Mouse (Mus musculus): ENCODE measurements at regions not wholly inside any gene's neighbourhood (a gene's known extent, or its start where the extent isn't known, plus 50 kb on each side); places are given as distances from the start of the nearest gene placed in this dataset.

- no peaks in the 10 kb centered on the region for H3K9me3 ChIP-seq (ENCODE audit: control insufficient read depth, low read length)
- no peaks in the 10 kb centered on the region for H3K27me3 ChIP-seq (replicated peaks; ENCODE audit: control insufficient read depth, insufficient read depth, low read length)
- no peak overlapping the region for H3K4me2 ChIP-seq (ENCODE audit: low read length)
- no peaks in the 10 kb centered on the region for H3K4me1 ChIP-seq (replicated peaks; ENCODE audit: control insufficient read depth, insufficient read depth, low read length)
- no peak overlapping the region for H3K4me3 ChIP-seq (replicated peaks; ENCODE audit: low read length)
- no peak overlapping the region for H3K9ac ChIP-seq (replicated peaks; ENCODE audit: low read depth, low read length)
- no peak overlapping the region for H3K27ac ChIP-seq (ENCODE audit: low read length)
- ATAC-seq: no peak
- WGBS: 89% methylated on average over 5 of the region's 5 CpGs
- no peaks in the 10 kb centered on the region for H3K36me3 ChIP-seq (ENCODE audit: control insufficient read depth, insufficient read depth)
These were observed 65.7 kb downstream of the Polr2m start for GRCm38 (mm10) chr9:71420064-71420463.

- Histone ChIP-seq H3K27me3 (replicated peaks; ENCODE audit: control insufficient read depth, insufficient read depth, low read length) (no peaks in the 10 kb centered on the region), H3K4me2 (ENCODE audit: low read length) (no peak overlapping the region), H3K4me3 (replicated peaks; ENCODE audit: low read length) (no peak overlapping the region), H3K9me3 (ENCODE audit: control insufficient read depth, low read length) (no peaks in the 10 kb centered on the region), H3K36me3 (ENCODE audit: control insufficient read depth, insufficient read depth) (no peaks in the 10 kb centered on the region), H3K9ac (replicated peaks; ENCODE audit: low read depth, low read length) (no peak overlapping the region), H3K4me1 (replicated peaks; ENCODE audit: control insufficient read depth, insufficient read depth, low read length) (no peaks in the 10 kb centered on the region), H3K27ac (ENCODE audit: low read length) (no peak overlapping the region)
- WGBS: 96% methylated on average over 4 of the region's 4 CpGs
- no peak for ATAC-seq
These were observed 67.2 kb downstream of the Polr2m start for GRCm38 (mm10) chr9:71418531-71418930.

- no peak overlapping the region for H3K27ac ChIP-seq (ENCODE audit: low read length)
- H3K4me1 ChIP-seq (replicated peaks; ENCODE audit: control insufficient read depth, insufficient read depth, low read length): no peaks in the 10 kb centered on the region
- ATAC-seq: no peak
- no peak overlapping the region for H3K9ac ChIP-seq (replicated peaks; ENCODE audit: low read depth, low read length)
- H3K4me3 ChIP-seq (replicated peaks; ENCODE audit: low read length): no peak overlapping the region
- no peaks in the 10 kb centered on the region for H3K36me3 ChIP-seq (ENCODE audit: control insufficient read depth, insufficient read depth)
- no peaks in the 10 kb centered on the region for H3K27me3 ChIP-seq (replicated peaks; ENCODE audit: control insufficient read depth, insufficient read depth, low read length)
- 78% methylated on average over 4 of the region's 4 CpGs for WGBS
- H3K9me3 ChIP-seq (ENCODE audit: control insufficient read depth, low read length): no peaks in the 10 kb centered on the region
- H3K4me2 ChIP-seq (ENCODE audit: low read length): no peak overlapping the region
These were observed 68.5 kb downstream of the Polr2m start for GRCm38 (mm10) chr9:71417248-71417647.

GRCm38 (mm10) chr9:71411171-71411570 lies 74.6 kb downstream of the Polr2m start:
- H3K27me3 ChIP-seq (replicated peaks; ENCODE audit: control insufficient read depth, insufficient read depth, low read length): no peaks in the 10 kb centered on the region
- no peak overlapping the region for H3K27ac ChIP-seq (ENCODE audit: low read length)
- H3K4me3 ChIP-seq (replicated peaks; ENCODE audit: low read length): no peak overlapping the region
- H3K36me3 ChIP-seq (ENCODE audit: control insufficient read depth, insufficient read depth): no peaks in the 10 kb centered on the region
- no peaks in the 10 kb centered on the region for H3K9me3 ChIP-seq (ENCODE audit: control insufficient read depth, low read length)
- no peaks in the 10 kb centered on the region for H3K4me1 ChIP-seq (replicated peaks; ENCODE audit: control insufficient read depth, insufficient read depth, low read length)
- no peak for ATAC-seq
- WGBS: 66% methylated on average over 1 of the region's 1 CpGs
- H3K4me2 ChIP-seq (ENCODE audit: low read length): no peak overlapping the region
- H3K9ac ChIP-seq (replicated peaks; ENCODE audit: low read depth, low read length): no peak overlapping the region

- Histone ChIP-seq H3K27me3 (replicated peaks; ENCODE audit: control insufficient read depth, insufficient read depth, low read length) (no peaks in the 10 kb centered on the region), H3K9me3 (ENCODE audit: control insufficient read depth, low read length) (no peaks in the 10 kb centered on the region), H3K4me1 (replicated peaks; ENCODE audit: control insufficient read depth, insufficient read depth, low read length) (no peaks in the 10 kb centered on the region), H3K27ac (ENCODE audit: low read length) (no peak overlapping the region), H3K4me2 (ENCODE audit: low read length) (no peak overlapping the region), H3K4me3 (replicated peaks; ENCODE audit: low read length) (no peak overlapping the region), H3K36me3 (ENCODE audit: control insufficient read depth, insufficient read depth) (no peaks in the 10 kb centered on the region), H3K9ac (replicated peaks; ENCODE audit: low read depth, low read length) (no peak overlapping the region)
- no peak for ATAC-seq
- WGBS: 90% methylated on average over 1 of the region's 1 CpGs
These were observed 75.8 kb downstream of the Polr2m start for GRCm38 (mm10) chr9:71409925-71410324.

GRCm38 (mm10) chr9:71408946-71409345 lies 76.8 kb downstream of the Polr2m start:
- H3K9me3 ChIP-seq (ENCODE audit: control insufficient read depth, low read length): no peaks in the 10 kb centered on the region
- H3K27ac ChIP-seq (ENCODE audit: low read length): no peak overlapping the region
- no peak overlapping the region for H3K4me3 ChIP-seq (replicated peaks; ENCODE audit: low read length)
- no peaks in the 10 kb centered on the region for H3K36me3 ChIP-seq (ENCODE audit: control insufficient read depth, insufficient read depth)
- H3K9ac ChIP-seq (replicated peaks; ENCODE audit: low read depth, low read length): no peak overlapping the region
- H3K4me2 ChIP-seq (ENCODE audit: low read length): no peak overlapping the region
- no peak for ATAC-seq
- H3K4me1 ChIP-seq (replicated peaks; ENCODE audit: control insufficient read depth, insufficient read depth, low read length): no peaks in the 10 kb centered on the region
- WGBS: 82% methylated on average over 5 of the region's 5 CpGs
- no peaks in the 10 kb centered on the region for H3K27me3 ChIP-seq (replicated peaks; ENCODE audit: control insufficient read depth, insufficient read depth, low read length)

GRCm38 (mm10) chr9:71404396-71405135 lies 81.2 kb downstream of the Polr2m start:
- Histone ChIP-seq H3K9me3 (ENCODE audit: control insufficient read depth, low read length) (no peaks in the 10 kb centered on the region), H3K36me3 (ENCODE audit: control insufficient read depth, insufficient read depth) (no peaks in the 10 kb centered on the region), H3K27me3 (replicated peaks; ENCODE audit: control insufficient read depth, insufficient read depth, low read length) (no peaks in the 10 kb centered on the region), H3K4me2 (ENCODE audit: low read length) (no peak overlapping the region), H3K4me3 (replicated peaks; ENCODE audit: low read length) (no peak overlapping the region), H3K9ac (replicated peaks; ENCODE audit: low read depth, low read length) (no peak overlapping the region), H3K27ac (ENCODE audit: low read length) (no peak overlapping the region), H3K4me1 (replicated peaks; ENCODE audit: control insufficient read depth, insufficient read depth, low read length) (no peaks in the 10 kb centered on the region)
- ATAC-seq: no peak
- 84% methylated on average over 8 of the region's 8 CpGs for WGBS

GRCm38 (mm10) chr9:71401667-71402066 lies 84.1 kb downstream of the Polr2m start:
- Histone ChIP-seq H3K9ac (replicated peaks; ENCODE audit: low read depth, low read length) (no peak overlapping the region), H3K9me3 (ENCODE audit: control insufficient read depth, low read length) (no peaks in the 10 kb centered on the region), H3K36me3 (ENCODE audit: control insufficient read depth, insufficient read depth) (no peaks in the 10 kb centered on the region), H3K4me3 (replicated peaks; ENCODE audit: low read length) (no peak overlapping the region), H3K27ac (ENCODE audit: low read length) (no peak overlapping the region), H3K4me2 (ENCODE audit: low read length) (no peak overlapping the region), H3K27me3 (replicated peaks; ENCODE audit: control insufficient read depth, insufficient read depth, low read length) (no peaks in the 10 kb centered on the region), H3K4me1 (replicated peaks; ENCODE audit: control insufficient read depth, insufficient read depth, low read length) (no peaks in the 10 kb centered on the region)
- ATAC-seq: no peak
- WGBS: 50% methylated on average over 1 of the region's 1 CpGs

GRCm38 (mm10) chr9:71399346-71399745 lies 86.4 kb downstream of the Polr2m start:
- no peaks in the 10 kb centered on the region for H3K27me3 ChIP-seq (replicated peaks; ENCODE audit: control insufficient read depth, insufficient read depth, low read length)
- H3K36me3 ChIP-seq (ENCODE audit: control insufficient read depth, insufficient read depth): no peaks in the 10 kb centered on the region
- no peak overlapping the region for H3K27ac ChIP-seq (ENCODE audit: low read length)
- no peak overlapping the region for H3K9ac ChIP-seq (replicated peaks; ENCODE audit: low read depth, low read length)
- H3K4me3 ChIP-seq (replicated peaks; ENCODE audit: low read length): no peak overlapping the region
- no peaks in the 10 kb centered on the region for H3K4me1 ChIP-seq (replicated peaks; ENCODE audit: control insufficient read depth, insufficient read depth, low read length)
- no peak for ATAC-seq
- WGBS: 37% methylated on average over 1 of the region's 1 CpGs
- no peaks in the 10 kb centered on the region for H3K9me3 ChIP-seq (ENCODE audit: control insufficient read depth, low read length)
- H3K4me2 ChIP-seq (ENCODE audit: low read length): no peak overlapping the region

- 65% methylated on average over 7 of the region's 7 CpGs for WGBS
- Histone ChIP-seq H3K9ac (replicated peaks; ENCODE audit: low read depth, low read length) (no peak overlapping the region), H3K4me2 (ENCODE audit: low read length) (no peak overlapping the region), H3K9me3 (ENCODE audit: control insufficient read depth, low read length) (no peaks in the 10 kb centered on the region), H3K36me3 (ENCODE audit: control insufficient read depth, insufficient read depth) (no peaks in the 10 kb centered on the region), H3K4me3 (replicated peaks; ENCODE audit: low read length) (no peak overlapping the region), H3K27ac (ENCODE audit: low read length) (no peak overlapping the region), H3K27me3 (replicated peaks; ENCODE audit: control insufficient read depth, insufficient read depth, low read length) (no peaks in the 10 kb centered on the region), H3K4me1 (replicated peaks; ENCODE audit: control insufficient read depth, insufficient read depth, low read length) (no peaks in the 10 kb centered on the region)
- ATAC-seq: no peak
These were observed 89.0 kb downstream of the Polr2m start for GRCm38 (mm10) chr9:71396784-71397183.
